Mouse (Mus musculus) heart, postnatal 4 days (tissue): ENCODE results near the gene Nckap5. TPM values are rescaled to one million over a fixed set of nuclear protein-coding genes. Genes with fewer than 3 reads are reported as not detected.

Experiments
- DNase-seq: peaks from one replicate; pipeline ENCODE4 v3.0.0; 2021
- total RNA-seq, 2 experiments: library from RNA; stranded (reverse); gene quantifications; 2 replicates each; pipeline ENCODE4 v1.2.3; 2021

The Nckap5 gene
- total RNA-seq, 2 experiments from 2014 or later, result 19.1 to 20.4 TPM

DNA sequence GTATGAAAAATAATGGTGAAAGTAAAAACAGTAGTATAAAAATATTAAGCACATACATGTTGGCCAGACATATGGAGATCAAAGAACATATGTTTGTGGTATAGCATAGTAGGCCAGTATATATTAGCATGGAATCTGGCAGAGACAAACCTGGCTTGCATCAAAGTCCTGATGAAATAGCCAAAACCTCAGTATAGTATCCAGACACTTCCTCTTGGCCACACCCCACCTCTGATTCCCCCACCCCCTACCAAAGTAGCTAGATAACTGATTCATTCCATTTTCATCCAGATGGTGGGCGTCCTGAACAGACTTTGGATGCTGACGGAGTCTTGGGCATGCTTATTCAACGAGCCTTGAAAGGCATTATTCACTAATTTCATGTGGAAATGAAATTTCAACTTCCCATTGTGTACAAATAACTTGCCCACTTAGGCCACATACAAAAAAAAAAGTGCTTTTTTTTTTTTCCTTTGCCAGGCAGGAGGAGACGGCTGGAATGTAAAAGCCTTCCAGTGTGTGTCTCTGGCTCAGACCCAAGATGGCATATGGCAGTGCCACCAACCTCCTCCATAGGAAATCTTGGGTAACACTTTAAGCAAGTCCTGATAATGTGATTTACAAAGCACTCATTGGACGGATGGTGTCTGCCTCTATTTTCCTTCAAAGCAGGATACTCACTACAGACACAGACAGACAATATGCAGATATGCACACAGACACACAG, 360.6 kb downstream of the Nckap5 start:
- no peak for DNase-seq

DNA sequence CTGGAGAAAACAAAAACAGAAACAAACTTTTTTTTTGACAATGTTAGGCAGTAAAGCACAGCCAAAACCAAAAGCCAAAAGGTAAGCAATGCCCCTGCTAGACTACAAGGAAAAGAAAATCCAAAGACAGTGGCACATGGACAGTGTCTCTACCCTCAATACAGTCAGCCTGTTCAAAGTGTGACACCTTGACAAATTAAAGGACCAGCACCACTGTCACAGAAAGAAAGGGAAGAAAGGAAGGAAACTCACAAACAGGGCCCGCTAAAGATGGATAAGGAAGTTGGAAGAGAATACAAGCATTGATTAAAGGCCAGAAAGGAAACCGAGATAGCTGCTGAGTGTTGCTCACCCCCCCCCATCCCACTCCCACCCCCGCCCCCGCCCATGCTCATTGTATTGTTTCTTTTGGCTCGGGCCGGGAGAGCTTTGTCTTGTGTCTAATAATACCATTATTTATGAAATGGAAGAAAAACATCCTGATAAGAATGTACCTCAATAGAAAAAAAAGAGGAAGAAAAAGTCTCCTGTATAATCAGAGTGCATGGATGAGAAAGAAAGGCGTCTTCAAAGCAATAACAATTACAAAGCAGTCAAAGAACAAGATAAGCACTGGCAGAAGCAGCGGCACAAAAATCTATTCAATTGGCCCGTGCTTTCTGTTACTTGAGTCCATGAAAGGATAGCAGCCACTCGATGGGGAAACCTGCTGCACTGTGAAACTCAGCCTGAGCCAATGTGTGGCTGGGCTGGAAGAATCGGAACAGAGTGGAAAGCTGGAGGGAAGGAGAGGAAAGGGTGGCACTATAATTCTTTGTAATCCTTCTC, 368.9 kb downstream of the Nckap5 start:
- DNase-seq, result no peak

DNA sequence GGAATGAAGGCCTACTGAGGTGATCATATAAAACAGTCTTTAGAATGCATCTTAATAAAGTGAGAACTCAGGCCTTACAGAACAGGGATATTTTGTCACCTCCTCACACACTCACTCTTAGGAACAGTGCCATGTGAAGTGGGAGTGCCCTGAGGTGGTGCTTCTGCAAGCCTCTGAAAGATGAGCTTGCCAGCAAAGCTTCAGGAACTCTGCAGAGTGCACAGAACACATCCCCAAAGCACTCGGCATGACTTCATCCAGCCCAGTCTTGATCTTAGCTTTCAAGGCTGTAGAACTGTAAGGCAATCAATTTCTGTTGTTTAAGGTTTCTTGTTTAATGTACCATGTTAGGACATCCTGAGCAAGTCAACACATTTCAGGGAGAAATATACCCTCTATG, 372.9 kb downstream of the Nckap5 start:
- no peak for DNase-seq

DNA sequence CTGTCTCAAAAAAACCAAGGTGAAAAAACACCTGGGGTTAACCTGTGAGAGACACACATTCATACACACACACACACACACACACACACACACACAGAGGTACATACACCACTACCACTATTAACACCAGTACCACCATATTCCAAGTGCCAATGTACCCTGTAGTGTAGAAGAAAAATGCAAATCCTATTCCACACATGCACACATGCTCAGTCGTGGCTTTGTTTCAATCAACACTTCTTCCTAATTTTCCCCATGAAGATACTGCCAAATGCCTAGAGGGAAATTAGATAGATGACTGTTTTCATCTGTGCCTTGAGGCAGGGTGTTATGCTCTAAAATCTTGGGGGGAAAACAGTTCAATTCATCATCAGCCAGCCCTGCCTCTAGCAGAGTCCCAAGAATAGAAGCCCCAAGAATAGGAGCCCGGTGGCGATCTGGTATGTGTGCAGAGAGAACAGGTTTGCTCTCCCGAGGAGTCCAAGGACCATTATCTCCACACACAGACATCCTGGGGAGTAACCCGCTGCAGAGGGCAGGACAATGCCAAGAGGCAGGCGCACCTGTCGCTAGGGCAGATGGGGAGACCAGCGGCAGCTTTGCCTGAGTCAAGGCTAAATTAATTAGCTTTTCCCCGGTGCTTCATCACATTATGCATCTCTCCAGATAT, 376.0 kb downstream of the Nckap5 start:
- no peak for DNase-seq

DNA sequence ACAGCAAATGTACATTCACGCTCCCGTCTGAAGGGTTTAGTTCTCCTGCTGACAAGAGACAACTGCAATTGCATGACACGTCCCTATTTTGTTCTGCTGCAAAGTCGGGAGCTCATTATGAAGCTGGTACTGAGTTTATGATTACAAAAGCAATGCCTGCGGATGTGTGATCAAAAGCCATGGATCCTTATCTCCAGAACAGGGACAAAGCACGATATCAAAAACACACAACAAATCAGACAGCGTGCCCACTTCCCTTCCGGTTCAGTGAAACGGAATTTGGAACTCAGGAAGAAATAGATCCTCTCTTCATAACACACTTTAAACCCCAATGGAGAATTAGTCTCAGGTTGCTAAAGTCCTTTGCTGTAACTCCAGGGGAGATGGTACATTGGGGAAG, 379.1 kb downstream of the Nckap5 start:
- no peak for DNase-seq

DNA sequence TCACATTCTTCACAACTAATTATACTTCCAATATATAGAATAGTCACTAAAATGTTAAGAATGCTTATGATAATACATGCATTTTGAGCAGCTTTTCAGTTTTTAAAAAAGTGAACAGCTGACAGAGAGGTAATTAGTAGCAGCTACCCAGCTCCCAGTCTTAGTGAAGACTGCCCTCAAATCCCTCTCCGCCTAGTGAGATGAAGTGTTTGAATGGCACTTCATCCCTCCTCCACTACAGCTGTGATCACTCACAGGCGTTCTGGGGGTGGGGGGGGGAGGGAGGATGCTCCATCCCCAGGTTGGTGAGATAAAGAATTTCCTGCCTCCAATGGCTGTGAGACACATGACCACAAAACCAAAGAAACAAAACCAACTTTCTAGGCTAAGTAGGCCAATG, 381.2 kb downstream of the Nckap5 start:
- DNase-seq, result no peak

DNA sequence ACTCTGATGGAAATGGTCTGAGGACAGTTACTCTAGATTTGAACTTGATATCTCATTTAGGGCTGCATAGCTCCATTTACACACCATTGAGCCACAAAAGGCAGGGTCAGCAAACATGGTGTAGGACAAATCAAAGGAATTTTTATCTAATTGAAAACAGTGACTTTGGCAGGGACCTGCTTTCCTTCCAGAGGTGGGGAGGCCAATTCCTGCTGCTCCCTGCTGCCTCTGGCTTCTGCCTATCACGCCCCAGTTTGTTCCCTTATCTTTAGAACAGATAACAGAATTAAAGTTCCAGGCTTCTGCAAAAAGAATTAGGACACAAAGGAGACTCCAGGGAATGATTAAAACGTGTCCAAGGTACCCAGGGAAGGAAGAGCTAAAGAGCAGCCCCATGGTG, 386.7 kb downstream of the Nckap5 start:
- no peak for DNase-seq

DNA sequence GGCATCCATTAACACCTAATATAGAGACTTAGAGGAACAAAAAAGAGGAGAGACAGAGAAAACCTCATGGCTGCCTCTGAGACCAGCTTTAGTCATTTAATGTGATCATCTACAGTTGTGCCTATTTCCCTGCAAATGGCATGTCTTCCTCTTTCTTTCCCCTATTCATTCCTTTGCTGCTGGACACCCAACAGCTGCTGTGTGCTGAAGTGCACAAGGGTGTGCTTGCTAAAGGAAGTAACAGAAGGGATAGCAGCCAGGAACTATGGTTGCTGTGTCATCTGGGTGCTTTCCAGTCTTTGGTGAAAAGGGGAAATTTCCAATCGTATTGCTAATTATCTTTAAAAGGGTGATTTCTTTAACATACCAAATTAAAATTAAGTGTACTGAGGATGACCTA, 387.9 kb downstream of the Nckap5 start:
- no peak for DNase-seq

DNA sequence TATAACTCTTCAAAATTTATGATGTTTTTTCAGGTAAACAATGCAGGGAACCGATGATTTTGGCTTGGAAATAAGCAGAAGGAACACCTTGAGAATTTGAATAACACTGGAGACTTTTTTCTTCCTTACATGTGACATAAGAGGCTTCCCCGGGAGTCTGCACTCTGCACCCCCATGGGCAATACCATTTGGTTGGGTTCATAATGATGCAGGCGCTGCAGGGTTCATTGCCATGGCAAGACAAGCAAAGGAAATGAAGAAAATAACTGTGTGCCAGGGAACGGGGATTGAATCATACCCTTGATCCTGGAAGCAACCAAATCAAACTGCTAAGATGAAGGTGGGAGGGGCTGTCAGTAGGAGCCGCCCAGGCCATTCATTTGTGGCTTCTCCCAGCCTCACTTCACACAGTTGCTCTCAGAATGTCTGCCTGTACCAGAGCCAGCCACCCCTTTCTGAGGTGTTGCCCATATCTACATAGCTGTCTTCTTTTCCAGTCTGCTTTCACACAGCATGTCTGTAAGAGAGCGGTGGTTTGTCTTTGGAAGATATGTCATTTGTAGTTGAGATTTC, 392.5 kb downstream of the Nckap5 start:
- no peak for DNase-seq

DNA sequence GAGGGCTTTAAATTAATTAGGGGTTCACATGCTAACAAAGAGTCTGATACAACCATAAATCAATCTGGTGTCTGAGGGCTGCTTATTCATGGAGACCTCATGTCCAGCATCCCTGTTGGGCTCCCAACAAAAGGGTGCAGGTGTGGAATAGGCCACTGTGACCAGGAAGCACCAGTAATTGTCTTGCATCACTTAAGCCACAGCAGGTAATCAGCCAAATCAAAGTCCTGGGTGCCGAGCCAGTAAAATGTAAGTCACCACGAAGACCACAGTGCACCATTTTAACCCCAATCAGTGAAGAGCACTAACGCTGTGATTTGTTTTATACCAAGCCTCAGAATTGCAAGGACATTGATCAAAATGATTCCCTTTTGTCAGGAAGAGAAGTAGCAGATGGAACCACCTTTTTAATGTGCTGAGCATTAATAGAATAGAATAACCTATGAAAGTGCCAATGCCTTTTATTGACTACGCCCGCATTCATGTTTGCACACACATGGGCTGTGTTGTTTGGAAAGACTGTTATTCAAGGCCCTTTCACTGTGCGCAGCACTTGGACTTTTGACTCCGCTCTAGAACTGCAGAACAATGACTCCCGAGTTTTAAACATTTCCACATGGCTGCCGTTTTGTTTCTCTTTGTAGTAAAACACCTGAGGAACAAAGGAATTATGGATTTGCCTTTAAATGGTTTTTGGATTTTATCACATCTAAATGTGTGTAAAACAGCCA, 393.5 kb downstream of the Nckap5 start:
- no peak for DNase-seq

DNA sequence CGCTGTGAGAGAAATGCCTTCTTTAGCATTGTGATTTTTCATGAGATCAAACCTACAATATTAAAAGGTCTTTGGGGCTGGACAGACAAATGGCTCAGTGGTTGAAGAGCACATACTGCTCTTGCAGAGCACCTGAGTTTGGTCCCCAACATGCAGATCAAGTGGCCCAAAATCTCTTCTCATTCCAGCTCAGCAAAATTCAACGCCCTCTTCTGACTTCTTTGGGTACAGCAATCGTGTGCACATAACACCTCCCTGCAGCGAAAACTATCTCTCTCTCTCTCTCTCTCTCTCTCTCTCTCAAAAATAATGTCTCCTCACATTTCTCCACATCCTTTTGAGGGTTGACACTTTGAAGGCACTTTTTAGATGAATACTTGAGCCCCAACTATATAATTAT, 398.3 kb downstream of the Nckap5 start:
- DNase-seq, result no peak

DNA sequence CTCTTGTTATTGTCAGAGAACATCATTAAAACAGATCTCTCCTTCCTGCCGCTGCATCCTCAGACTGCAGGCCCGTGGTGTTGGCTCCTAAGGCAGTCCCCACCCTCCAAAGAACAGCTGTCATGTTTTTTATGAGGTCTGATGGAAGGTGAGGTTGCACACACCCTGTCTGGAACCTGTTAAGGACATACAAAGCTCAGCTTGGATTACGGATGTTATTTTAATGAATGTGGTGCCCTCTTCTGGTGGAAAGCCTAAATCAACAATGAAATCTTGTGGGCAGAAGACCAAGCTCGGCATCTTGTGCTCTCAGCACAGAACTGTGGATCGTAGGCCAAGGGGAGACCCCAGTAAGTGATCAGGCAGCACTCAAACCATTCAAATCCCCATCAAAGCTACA, 399.0 kb downstream of the Nckap5 start:
- DNase-seq, result peak; percentile 64

DNA sequence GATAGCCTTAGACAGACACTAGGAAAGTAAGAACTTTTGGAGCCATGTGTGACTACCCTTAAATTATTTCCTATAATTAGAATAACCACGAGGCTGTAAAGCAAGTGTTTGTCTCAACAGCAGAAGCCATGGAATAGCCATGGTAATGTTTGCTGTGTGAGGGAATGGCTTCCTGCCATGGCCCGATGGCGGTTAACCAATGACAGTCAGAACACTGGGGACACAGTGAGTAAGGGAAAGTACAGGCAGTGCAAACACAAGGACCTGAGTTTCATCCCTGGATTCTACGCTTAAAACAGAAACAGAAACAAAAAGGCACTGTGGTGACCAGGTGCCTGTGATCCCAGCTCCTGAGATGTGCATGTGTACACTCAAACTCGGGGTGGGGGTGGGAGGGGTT, 419.2 kb downstream of the Nckap5 start:
- peak; percentile 18 for DNase-seq

DNA sequence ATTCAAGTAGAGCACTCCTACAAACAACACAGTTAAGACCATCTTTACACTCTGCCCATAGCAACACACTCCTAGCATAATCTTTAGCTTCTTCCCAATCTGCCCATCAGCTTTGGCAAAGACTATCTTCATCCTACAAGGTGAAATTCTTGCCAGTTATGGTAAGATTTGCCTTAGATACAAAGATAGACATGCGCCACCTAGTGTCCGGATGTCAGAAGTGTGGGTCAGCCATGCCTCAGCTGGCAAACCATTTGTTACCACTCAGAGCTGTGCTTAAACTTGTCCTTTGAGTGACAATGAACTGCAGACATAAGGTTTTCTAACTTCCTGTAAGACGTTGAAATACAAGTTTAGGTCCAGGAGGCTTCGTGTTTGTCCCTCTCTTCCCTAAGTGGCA, 422.7 kb downstream of the Nckap5 start:
- peak; percentile 31 for DNase-seq

DNA sequence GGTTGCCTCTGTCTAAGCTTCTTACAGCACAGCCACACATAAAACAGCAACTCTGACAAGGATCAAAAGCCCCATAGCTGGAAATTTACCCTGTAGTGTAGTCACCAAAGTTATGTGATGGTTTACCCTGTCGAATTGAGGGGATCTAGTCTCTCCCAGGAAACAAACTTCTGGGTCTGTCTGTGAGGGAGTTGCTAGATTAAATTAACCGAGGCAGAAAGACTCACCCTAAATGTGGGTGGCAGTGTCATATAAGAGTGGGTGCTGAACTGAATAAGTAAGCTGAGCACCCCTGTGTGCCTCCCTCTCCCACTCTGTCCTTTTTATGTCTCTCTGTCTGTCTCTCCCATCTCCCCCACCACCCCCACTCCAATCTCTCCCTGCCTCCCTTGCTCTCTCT, 425.1 kb downstream of the Nckap5 start:
- no peak for DNase-seq

DNA sequence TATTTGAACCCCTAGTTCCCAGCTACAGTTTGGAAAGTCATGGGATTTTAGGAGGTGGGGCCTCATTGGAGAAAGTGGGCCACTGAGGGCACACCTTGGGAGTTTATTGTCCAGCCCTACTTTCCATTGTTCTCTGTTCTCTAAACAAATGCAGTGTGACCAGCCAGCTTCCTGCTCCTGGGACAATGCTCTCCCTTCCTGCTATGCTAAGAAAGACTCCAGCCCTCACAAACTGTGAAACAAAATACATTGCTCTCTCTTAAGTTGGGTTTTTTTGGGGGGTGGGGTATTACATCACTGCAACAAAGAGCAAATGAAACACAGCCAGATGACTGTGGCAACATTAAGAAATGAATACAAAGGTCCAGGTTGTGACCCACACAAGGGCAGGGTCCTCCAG, 426.6 kb downstream of the Nckap5 start:
- no peak for DNase-seq

DNA sequence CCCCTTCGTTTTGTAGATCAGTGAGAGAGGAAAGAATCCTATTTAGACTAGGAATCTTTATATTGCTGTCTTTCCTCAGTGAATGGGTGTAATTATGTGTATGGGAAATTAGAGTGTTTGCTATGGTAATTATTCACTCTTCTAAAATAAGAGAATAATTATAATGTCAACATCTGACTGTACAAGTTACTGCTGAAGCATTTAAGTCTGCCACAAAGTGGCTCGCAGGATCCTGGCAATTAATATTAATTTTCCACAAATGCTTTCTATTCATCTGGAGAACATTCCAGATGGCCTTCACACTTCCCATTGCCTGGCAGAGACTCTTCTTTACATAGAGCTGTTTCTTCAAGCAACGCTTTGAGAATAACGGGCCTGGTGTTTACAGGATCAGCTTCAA, 439.4 kb downstream of the Nckap5 start:
- no peak for DNase-seq

DNA sequence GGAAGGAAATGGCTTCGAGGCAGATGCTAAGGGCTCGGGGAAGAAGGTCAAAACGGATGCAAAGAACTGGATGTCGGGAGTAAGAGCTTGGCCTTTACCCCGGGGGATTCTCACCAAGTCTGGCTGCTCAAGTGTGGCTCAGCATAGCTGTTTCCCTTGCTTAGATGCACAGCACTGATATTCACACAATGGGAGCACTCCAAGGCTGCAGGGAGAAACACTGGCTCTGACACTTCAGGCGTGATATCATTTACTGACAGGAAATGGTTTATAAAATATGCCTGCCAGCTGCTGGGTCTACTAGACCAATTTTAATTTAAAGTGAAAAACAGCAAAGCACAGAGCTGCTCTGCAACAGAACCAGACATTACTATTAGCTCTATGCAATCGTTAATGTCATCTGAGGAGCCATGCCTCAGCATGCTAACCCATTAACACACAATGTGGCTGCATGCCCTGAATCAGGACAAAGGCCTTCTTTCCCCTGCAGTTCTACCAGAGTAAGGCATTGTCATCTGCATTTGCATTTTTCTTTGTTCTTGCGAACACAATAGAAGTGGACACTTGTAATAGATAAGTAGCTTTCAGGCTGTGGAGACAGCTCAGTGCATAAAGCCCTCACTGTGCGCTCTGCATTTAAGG, 453.1 kb downstream of the Nckap5 start:
- no peak for DNase-seq

DNA sequence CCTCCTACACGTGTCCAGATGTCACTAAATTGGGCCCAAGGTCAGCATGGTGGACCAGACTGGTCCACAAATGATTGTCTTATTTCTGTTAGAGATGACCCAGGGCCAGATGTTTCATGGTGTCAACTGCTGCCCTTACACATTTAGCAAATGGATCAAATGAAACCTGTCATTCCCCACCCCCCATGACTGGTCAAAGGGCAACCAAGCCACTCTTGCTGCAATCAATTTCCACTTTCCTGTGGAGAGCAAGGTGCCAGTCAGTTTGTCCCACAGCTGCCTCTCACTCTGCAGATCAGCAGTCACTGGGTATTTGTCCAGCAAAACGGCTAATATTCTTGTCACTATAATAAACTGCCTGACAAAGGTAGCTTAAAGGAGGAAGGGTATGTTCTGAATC, 463.9 kb downstream of the Nckap5 start:
- DNase-seq, result no peak

DNA sequence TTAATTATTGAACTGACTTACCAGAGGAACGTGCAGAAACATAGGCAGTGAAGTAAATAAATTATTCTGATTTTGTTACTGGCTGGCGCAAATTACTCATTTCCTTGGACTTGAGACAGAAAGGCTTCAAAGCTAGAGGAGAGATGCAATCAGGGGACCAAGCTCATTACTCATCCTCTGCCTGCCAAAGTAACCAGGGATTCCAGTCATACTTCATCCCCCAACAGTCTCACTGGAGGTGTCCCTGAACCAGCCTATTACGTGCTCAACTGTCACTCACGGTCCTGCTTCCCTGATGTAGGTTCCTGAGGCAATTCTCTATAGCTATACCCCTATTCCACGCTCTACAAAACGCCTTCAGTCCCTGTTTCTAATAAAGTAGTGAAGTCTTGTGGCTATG, 466.0 kb downstream of the Nckap5 start:
- DNase-seq, result no peak

DNA sequence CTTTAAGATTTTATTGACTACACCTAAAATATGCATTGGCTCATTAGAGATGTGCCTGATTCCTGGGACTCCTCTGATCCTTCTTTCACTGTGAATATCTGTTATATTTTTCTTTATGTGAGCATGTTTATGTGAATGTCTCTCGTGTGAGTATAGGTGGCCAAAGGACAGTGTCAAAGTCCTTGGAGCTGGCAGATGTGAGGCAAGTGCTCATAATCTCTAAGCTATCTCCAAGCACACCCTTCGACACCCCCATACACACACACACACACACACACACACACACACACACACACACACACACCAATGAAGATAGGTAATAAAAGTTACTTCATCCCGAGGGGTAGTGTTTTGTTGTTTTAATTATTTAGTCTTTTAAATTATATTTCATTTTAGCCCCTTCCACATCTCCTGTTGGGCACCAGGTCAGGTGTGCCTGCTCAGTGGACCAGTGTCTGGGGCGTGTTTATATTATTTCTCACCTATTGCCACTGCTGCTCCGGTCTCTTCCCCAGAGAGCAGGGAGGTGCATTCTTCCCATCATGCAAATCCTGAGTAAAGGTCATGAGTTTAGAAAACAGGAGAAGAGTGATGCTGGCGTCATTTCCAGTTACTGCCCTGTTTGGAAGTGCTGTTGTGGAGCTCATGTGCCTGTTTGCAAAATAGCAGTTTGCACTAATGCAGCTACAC, 469.9 kb downstream of the Nckap5 start:
- DNase-seq, result no peak
